Mouse (Mus musculus) forebrain, postnatal 0 days (tissue): ENCODE measurements at regions not wholly inside any gene's neighbourhood (a gene's known extent, or its start where the extent isn't known, plus 50 kb on each side); places are given as distances from the start of the nearest gene placed in this dataset.

Source experiments
- ATAC-seq: fragments of 200-750 bp; cut with Nextera tagmentation; 2 replicates; pipeline ENCODE4 v1.8.0; 2017; ENCODE audit warnings: mild to moderate bottlenecking, moderate library complexity
- DNase-seq: peaks from one replicate; pipeline ENCODE4 v3.0.0-alpha.2; 2015
- H3K27ac ChIP-seq: fragments of 300-500 bp; sonication (generic); 2 replicates; pipeline ENCODE4 v1.5.1; 2014; ENCODE audit warnings: low read depth, mild to moderate bottlenecking, antibody characterized with exemption, low read length, moderate library complexity, mixed read lengths
- H3K27me3 ChIP-seq: fragments of 300-500 bp; sonication (generic); 2 replicates; pipeline ENCODE4 v1.6.1; 2014; ENCODE audit warnings: mild to moderate bottlenecking, low read length, mixed read lengths; ENCODE audit not compliant: insufficient read depth
- H3K36me3 ChIP-seq: fragments of 300-500 bp; sonication (generic); 2 replicates; pipeline ENCODE4 v1.6.1; 2014; ENCODE audit warnings: mild to moderate bottlenecking, moderate library complexity; ENCODE audit not compliant: insufficient read depth
- H3K4me1 ChIP-seq: fragments of 300-500 bp; sonication (generic); 2 replicates; pipeline ENCODE4 v1.6.1; 2014; ENCODE audit warnings: antibody characterized with exemption; ENCODE audit not compliant: insufficient read depth
- H3K4me2 ChIP-seq: fragments of 300-500 bp; sonication (generic); 2 replicates; pipeline ENCODE4 v1.6.1; 2014; ENCODE audit warnings: low read depth, mild to moderate bottlenecking, moderate library complexity
- H3K4me3 ChIP-seq: fragments of 300-500 bp; sonication (generic); 2 replicates; pipeline ENCODE4 v1.5.1; 2014; ENCODE audit warnings: low read depth, low read length, mixed read lengths
- H3K9ac ChIP-seq: fragments of 300-500 bp; sonication (generic); 2 replicates; pipeline ENCODE4 v1.6.1; 2014; ENCODE audit warnings: mild to moderate bottlenecking
- H3K9me3 ChIP-seq: fragments of 300-500 bp; sonication (generic); 2 replicates; pipeline ENCODE4 v1.6.1; 2016; ENCODE audit warnings: low read length
- CTCF ChIP-seq: sonication (generic); IDR thresholded peaks from 2 replicates; pipeline ENCODE4 v1.5.1; 2016; ENCODE audit warnings: antibody characterized with exemption, control low read depth, low read depth
- WGBS: fragments of 180-500 bp; shearing (Covaris S2); extraction: QIAGEN DNeasy Blood & Tissue Kit; methylation state at CpG from one replicate; pipeline ENCODE4 v1.1.7; 2014; 5-methylcytosine and 5-hydroxymethylcytosine counted together

DNA sequence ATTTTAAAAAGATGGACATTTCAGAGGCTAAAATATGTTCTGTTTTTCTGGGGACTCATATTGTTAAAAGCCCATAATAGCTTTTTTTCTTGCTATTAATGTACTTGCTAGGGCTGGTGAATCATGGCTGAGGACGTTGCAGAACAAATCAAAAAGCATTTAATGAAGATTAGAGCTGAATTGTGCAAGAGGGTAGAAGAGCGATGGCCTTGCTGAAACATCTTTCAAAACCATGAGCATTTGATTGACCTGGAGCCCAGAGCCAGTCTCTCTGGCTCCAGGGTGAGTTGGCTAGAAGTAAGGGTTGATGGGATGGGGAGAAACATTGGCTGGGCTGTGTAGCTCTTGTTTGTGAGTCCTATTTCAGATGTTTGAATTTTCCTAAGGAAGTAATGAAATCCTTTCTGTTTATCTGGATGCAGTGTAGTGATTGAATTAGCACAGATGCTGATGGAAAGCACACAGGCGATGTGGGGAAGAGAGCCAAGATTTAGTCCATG lies 313.8 kb upstream of the Sstr1 start:
- Histone ChIP-seq H3K9me3 (no peaks in the 10 kb centered on the region), H3K9ac (no peak overlapping the region), H3K4me1 (no peaks in the 10 kb centered on the region), H3K27me3 (no peaks in the 10 kb centered on the region), H3K4me2 (no peak overlapping the region), H3K27ac (no peak overlapping the region), H3K36me3 (no peaks in the 10 kb centered on the region), H3K4me3 (no peak overlapping the region)
- ATAC-seq: no peak
- no peak for TF ChIP-seq CTCF
- whole genome bisulfite sequencing: 61% methylated on average over 3 of the region's 3 CpGs
- no peak for DNase-seq

DNA sequence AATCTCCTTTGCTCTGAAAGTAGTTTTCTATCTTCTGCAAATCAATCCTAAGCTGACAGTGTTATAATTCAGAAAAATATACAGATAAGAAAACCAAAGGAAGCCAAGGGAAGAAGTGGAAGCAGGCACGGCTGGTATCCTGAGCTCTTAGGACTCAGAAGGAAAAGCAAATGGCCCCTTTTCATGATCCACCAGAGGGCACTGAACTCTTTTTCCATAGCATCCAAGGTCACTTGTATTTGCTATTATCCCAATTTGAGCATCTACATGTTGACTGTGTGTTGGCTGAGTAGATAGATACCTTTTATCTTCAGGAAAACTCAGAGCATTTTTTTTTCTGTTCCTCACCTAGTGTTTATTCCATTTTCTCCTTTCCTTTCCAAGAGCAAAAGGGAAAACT lies 306.9 kb upstream of the Sstr1 start:
- Histone ChIP-seq H3K36me3 (no peaks in the 10 kb centered on the region), H3K4me2 (no peak overlapping the region), H3K4me3 (no peak overlapping the region), H3K27me3 (no peaks in the 10 kb centered on the region), H3K9ac (no peak overlapping the region), H3K27ac (no peak overlapping the region), H3K4me1 (no peaks in the 10 kb centered on the region), H3K9me3 (no peaks in the 10 kb centered on the region)
- 70% methylated on average over 1 of the region's 1 CpGs for WGBS
- TF ChIP-seq CTCF: peak; percentile 35; the same call in 1 of the 2 replicates
- DNase-seq: no peak
- no peak for ATAC-seq

DNA sequence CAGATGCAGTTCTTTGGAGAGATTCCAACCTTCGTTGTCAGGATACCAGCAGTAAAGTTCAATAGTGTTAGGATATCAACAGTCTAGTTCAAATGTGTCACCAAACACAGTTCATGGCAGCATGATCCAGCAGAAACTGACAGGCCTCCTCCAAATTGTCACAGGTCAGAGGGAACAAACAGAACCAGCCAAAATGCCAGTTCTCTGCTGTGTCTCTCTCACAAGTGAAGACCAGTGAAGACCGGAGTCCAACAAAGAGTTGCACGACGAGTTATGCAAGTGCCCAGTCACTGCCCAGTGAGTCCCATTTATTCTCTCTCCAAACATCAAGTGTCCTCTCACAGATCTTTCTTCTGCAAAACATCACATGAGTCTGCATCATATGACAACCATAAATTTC lies 293.4 kb upstream of the Sstr1 start:
- Histone ChIP-seq H3K9ac (no peak overlapping the region), H3K36me3 (no peaks in the 10 kb centered on the region), H3K9me3 (no peaks in the 10 kb centered on the region), H3K27ac (no peak overlapping the region), H3K27me3 (no peaks in the 10 kb centered on the region), H3K4me2 (no peak overlapping the region), H3K4me3 (no peak overlapping the region), H3K4me1 (no peaks in the 10 kb centered on the region)
- no peak for TF ChIP-seq CTCF
- no peak for DNase-seq
- ATAC-seq: no peak
- 87% methylated on average over 4 of the region's 4 CpGs for WGBS

DNA sequence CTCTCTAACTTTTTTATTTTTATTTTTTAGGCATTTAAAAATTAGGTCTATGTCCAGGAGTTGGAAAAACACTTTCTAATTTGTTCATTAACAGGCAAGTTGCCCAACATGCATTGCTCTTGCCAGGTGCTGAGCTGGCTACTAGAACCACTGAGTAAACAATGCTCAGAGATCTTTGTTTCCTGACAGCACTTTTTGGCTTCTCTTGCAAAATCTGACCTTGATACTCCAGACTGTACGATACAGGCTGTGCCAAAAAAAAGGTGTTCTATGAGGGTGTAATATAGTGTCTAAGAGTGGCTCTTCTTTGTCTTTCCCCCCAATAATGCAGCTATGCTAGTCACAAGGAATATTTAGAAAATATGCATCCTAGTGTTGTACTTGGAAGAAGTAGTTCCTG lies 289.5 kb upstream of the Sstr1 start:
- H3K36me3 ChIP-seq: no peaks in the 10 kb centered on the region
- no peaks in the 10 kb centered on the region for H3K9me3 ChIP-seq
- DNase-seq (no peak), ATAC-seq (no peak)
- no peaks in the 10 kb centered on the region for H3K27me3 ChIP-seq
- no peak for TF ChIP-seq CTCF
- H3K9ac ChIP-seq: no peak overlapping the region
- no peaks in the 10 kb centered on the region for H3K4me1 ChIP-seq
- no peak overlapping the region for H3K4me2 ChIP-seq
- H3K4me3 ChIP-seq: no peak overlapping the region
- WGBS: 62% methylated on average over 1 of the region's 1 CpGs
- no peak overlapping the region for H3K27ac ChIP-seq

DNA sequence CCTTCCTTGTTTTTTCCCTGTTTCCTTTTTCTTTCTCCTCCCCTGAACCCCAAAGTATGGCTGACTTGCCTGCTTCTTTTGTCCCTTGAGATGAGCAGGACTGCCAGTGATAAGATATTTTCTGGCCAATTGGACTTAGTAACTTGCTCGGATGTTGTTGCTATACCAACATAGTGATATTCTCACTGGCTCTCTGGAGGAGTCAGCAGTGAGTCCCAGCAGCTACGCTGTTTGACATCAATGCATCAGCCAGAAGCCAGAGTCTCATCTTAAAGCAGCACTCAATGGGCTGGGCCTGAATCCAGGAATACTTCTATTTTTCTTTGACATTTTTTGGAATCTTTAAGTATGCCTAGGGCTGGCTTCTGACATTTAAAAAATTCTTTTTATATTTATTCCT lies 287.1 kb upstream of the Sstr1 start:
- no peak for TF ChIP-seq CTCF
- Histone ChIP-seq H3K4me1 (no peaks in the 10 kb centered on the region), H3K27me3 (no peaks in the 10 kb centered on the region), H3K4me2 (no peak overlapping the region), H3K36me3 (no peaks in the 10 kb centered on the region), H3K9ac (no peak overlapping the region), H3K4me3 (no peak overlapping the region), H3K9me3 (no peaks in the 10 kb centered on the region), H3K27ac (no peak overlapping the region)
- 57% methylated on average over 2 of the region's 2 CpGs for WGBS
- DNase-seq (peak; percentile 31), ATAC-seq (peak; percentile 72)

DNA sequence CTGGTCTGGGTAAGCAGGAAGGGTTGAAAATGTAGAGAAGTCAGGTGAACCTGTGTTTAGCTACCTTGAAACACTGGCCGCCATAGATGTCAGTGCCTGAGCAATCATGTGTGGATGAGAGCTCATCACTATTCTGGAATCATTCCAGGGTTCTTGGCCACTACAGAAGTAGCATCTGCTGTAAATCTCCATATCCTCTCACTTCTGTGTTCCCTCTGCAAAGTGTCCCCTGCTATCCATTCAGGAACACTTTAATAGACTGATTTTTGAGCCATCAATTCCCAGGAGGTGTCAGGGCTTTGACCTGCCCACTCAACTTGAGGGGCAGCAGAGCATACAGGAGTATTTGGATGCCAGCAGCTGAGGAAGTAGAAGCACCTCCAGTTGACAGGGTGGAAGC lies 284.7 kb upstream of the Sstr1 start:
- Histone ChIP-seq H3K36me3 (no peaks in the 10 kb centered on the region), H3K9ac (no peak overlapping the region), H3K4me2 (no peak overlapping the region), H3K4me1 (no peaks in the 10 kb centered on the region), H3K27me3 (no peaks in the 10 kb centered on the region), H3K27ac (no peak overlapping the region), H3K9me3 (no peaks in the 10 kb centered on the region), H3K4me3 (no peak overlapping the region)
- 95% methylated on average over 1 of the region's 1 CpGs for WGBS
- TF ChIP-seq CTCF: no peak
- no peak for ATAC-seq
- no peak for DNase-seq

DNA sequence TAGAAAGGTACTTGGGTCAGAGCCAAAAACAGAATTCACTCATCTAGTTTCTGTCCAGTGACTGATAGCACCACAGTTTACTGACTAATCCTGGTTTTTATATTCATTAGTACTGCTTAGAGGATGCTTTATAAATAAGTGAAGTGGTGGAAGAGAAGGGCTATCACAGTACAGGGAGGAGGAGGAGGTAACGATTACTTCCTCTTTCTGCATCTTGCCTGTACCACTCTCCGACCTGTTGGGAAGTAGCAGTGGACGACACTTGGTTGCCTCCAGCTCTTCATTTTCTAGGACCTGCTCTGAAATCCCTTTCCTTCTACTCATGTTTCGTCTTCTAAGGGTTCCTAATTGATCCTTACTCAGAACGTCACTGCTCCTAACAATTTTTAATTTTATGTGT lies 283.5 kb upstream of the Sstr1 start:
- Histone ChIP-seq H3K4me2 (no peak overlapping the region), H3K4me3 (no peak overlapping the region), H3K36me3 (no peaks in the 10 kb centered on the region), H3K9me3 (no peaks in the 10 kb centered on the region), H3K27me3 (no peaks in the 10 kb centered on the region), H3K27ac (no peak overlapping the region), H3K9ac (no peak overlapping the region), H3K4me1 (no peaks in the 10 kb centered on the region)
- ATAC-seq: no peak
- DNase-seq: no peak
- 91% methylated on average over 5 of the region's 5 CpGs for WGBS
- TF ChIP-seq CTCF: no peak

DNA sequence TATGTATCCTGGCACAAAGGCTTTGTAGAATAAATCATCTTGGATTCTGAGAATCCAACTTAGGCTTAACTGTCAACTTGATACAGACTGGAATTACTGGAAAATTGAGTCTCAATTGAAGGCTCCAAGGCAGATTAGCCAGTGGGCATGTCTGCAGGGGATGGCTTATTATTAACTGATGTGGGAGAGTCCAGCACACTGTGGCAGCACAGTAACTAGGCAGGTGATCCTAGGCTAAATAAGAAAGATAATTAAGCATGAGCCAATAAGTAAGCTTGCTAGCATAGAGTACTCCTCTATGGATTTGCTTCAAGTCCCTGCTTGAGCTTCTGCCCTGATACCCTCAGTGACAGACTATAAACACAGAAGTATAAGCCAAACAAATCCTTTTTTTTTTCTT lies 279.7 kb upstream of the Sstr1 start:
- no peaks in the 10 kb centered on the region for H3K27me3 ChIP-seq
- H3K4me1 ChIP-seq: no peaks in the 10 kb centered on the region
- no peak overlapping the region for H3K4me2 ChIP-seq
- ATAC-seq (no peak), DNase-seq (no peak)
- no peaks in the 10 kb centered on the region for H3K9me3 ChIP-seq
- no peaks in the 10 kb centered on the region for H3K36me3 ChIP-seq
- no peak overlapping the region for H3K27ac ChIP-seq
- H3K4me3 ChIP-seq: no peak overlapping the region
- H3K9ac ChIP-seq: no peak overlapping the region
- no peak for TF ChIP-seq CTCF
